Comparison of ENCODE assay signal across 15 mouse cellular contexts in genomic region chr12:104837957-104838401, GRCm38 (mm10). TPM values are rescaled to one million over a fixed set of nuclear protein-coding genes. Genes with fewer than 3 reads are reported as not detected.
DNase-seq lines count a peak whose midpoint lies in the region; ATAC-seq and TF ChIP-seq lines count a peak whose summit lies in the region.
"Had no signal": no experiment of that assay in that cellular context is flagged by ENCODE, and none has a peak within 500 bp of the region (broad histone marks: within the 10 kb centered on the region; RNA-seq: fewer than 3 reads in every experiment).

No protein-coding gene starts in this region.

- no peak for ATAC-seq in heart, embryonic 12.5 days (ENCODE audit: insufficient number of reproducible peaks, low FRiP score)
- 0 out of 2 replicates have a peak, but pooled peaks have one; percentile 29 for ATAC-seq in midbrain, embryonic 14.5 days (ENCODE audit: low FRiP score, low TSS enrichment)

- H3K79me2 ChIP-seq in liver, adult 2 months (ENCODE audit: control insufficient read depth, insufficient read depth, low read length) = peaks cover 64% of the 10 kb centered on the region; the same call in 1 of the 2 replicates

- 39% methylated on average over 13 of the region's 13 CpGs for WGBS in heart, embryonic 12.5 days
- 64% methylated on average over 13 of the region's 13 CpGs for whole genome bisulfite sequencing in liver, adult 2 months
- WGBS in midbrain, embryonic 14.5 days = 72% methylated on average over 13 of the region's 13 CpGs

- H3K36me3 ChIP-seq in heart, embryonic 12.5 days = no peaks in the 10 kb centered on the region
- H3K36me3 ChIP-seq in liver, adult 2 months (ENCODE audit: control insufficient read depth, insufficient read depth, low read length) = no peaks in the 10 kb centered on the region
- H3K36me3 ChIP-seq in midbrain, embryonic 14.5 days (ENCODE audit: control insufficient read depth, insufficient read depth, low read length) = no peaks in the 10 kb centered on the region
- H3K36me3 ChIP-seq: hindbrain, embryonic 15.5 days; stomach, embryonic 15.5 days had no signal

- no peak for TF ChIP-seq POLR2A in liver, adult 2 months (IDR thresholded peaks at IDR 0.05; ENCODE audit: extremely low read depth, insufficient read depth, low read length)

- no peak overlapping the region for H3K4me3 ChIP-seq in heart, embryonic 12.5 days
- no peak overlapping the region for H3K4me3 ChIP-seq in liver, adult 2 months (ENCODE audit: insufficient read depth, low read depth, low read length)
- H3K4me3 ChIP-seq in midbrain, embryonic 14.5 days (replicated peaks; ENCODE audit: low read depth, low read length) = no peak overlapping the region
- H3K4me3 ChIP-seq: hindbrain, embryonic 15.5 days; stomach, embryonic 15.5 days had no signal

- H3K9me3 ChIP-seq in heart, embryonic 12.5 days (replicated peaks) = no peaks in the 10 kb centered on the region
- no peaks in the 10 kb centered on the region for H3K9me3 ChIP-seq in midbrain, embryonic 14.5 days (ENCODE audit: control insufficient read depth, low read length)
- H3K9me3 ChIP-seq: hindbrain, embryonic 15.5 days; stomach, embryonic 15.5 days had no signal

- H3K4me1 ChIP-seq in heart, embryonic 12.5 days (replicated peaks) = peaks cover 10% of the 10 kb centered on the region
- H3K4me1 ChIP-seq in liver, adult 2 months (ENCODE audit: control insufficient read depth, insufficient read depth, low read length) = peaks cover 47% of the 10 kb centered on the region
- no peaks in the 10 kb centered on the region for H3K4me1 ChIP-seq in midbrain, embryonic 14.5 days (ENCODE audit: control insufficient read depth, insufficient read depth, low read length)

- H3K27me3 ChIP-seq in heart, embryonic 12.5 days (replicated peaks) = peaks cover 14% of the 10 kb centered on the region
- H3K27me3 ChIP-seq in liver, adult 2 months (ENCODE audit: control insufficient read depth, insufficient read depth, low read length) = no peaks in the 10 kb centered on the region
- H3K27me3 ChIP-seq in midbrain, embryonic 14.5 days (ENCODE audit: control insufficient read depth, insufficient read depth, low read length) = no peaks in the 10 kb centered on the region
- H3K27me3 ChIP-seq: hindbrain, embryonic 15.5 days; stomach, embryonic 15.5 days had no signal

- 0 out of 2 replicates have a peak overlapping the region, but pooled peaks have one; percentile 20 for H3K4me2 ChIP-seq in heart, embryonic 12.5 days
- H3K4me2 ChIP-seq in midbrain, embryonic 14.5 days (ENCODE audit: low read length) = no peak overlapping the region
- H3K4me2 ChIP-seq: hindbrain, embryonic 15.5 days; stomach, embryonic 15.5 days had no signal

- no peak for TF ChIP-seq CTCF in liver, adult 2 months (IDR thresholded peaks at IDR 0.05; ENCODE audit: low read depth, low read length)

- no peak for DNase-seq in heart, adult 8-10 months (ENCODE audit: low spot score)
- no peak for DNase-seq in liver, adult 2 months (ENCODE audit: extremely low read depth, low read depth, low spot score)
- no peak for DNase-seq in liver
- DNase-seq in layer of hippocampus, postnatal 36 days = peak; percentile 62 to 65
- DNase-seq in midbrain, embryonic 14.5 days = no peak
- no peak for DNase-seq in urinary bladder, postnatal 25 days (ENCODE audit: low spot score)
- DNase-seq in urinary bladder, postnatal 36 days (ENCODE audit: low spot score in 2 of 2) = no peak
- DNase-seq: adrenal gland, postnatal 25 days; cerebellum, adult 9-10 months; gastrocnemius, postnatal 14 days; kidney, postnatal 14 days; right cerebral cortex, postnatal 14 days had no signal

- H3K9ac ChIP-seq in heart, embryonic 12.5 days = no peak overlapping the region
- 0 out of 2 replicates have a peak overlapping the region, but pooled peaks have one; percentile 5 for H3K9ac ChIP-seq in liver, adult 2 months (ENCODE audit: low read depth, low read length)
- H3K9ac ChIP-seq in midbrain, embryonic 14.5 days (replicated peaks; ENCODE audit: low read length) = no peak overlapping the region
- H3K9ac ChIP-seq: hindbrain, embryonic 15.5 days; stomach, embryonic 15.5 days had no signal

- H3K27ac ChIP-seq in heart, embryonic 12.5 days (ENCODE audit: poor library complexity, severe bottlenecking) = no peak overlapping the region
- peak overlapping the region; percentile 13; the same call in 1 of the 2 replicates for H3K27ac ChIP-seq in liver, adult 2 months (replicated peaks; ENCODE audit: insufficient read depth, low read depth, low read length)
- H3K27ac ChIP-seq in midbrain, embryonic 14.5 days (replicated peaks; ENCODE audit: low read depth, low read length) = no peak overlapping the region
- H3K27ac ChIP-seq: hindbrain, embryonic 15.5 days; stomach, embryonic 15.5 days had no signal

RNA-seq across cellular contexts. Expression of gene Clmn, which starts 26.9 kb away (rescaled TPM):
- polyA plus RNA-seq in heart, embryonic 12.5 days (2016; fragmentation: Nextera tagmentation; extraction: Ambion mirVana) = 0.56 and 1.3 TPM in 2 replicates
- 1 to 10 TPM; 1.8 to 2.4 (median 2.1) TPM for total RNA-seq in heart, adult 8-10 months (2022)
- 20.4 and 22.4 TPM in 2 replicates for total RNA-seq in liver, adult 2 months (2014; rRNA removed)
- 12.1 and 13.7 TPM in 2 replicates for polyA plus RNA-seq in liver, adult 2 months (2012; rRNA removed)
- total RNA-seq in layer of hippocampus, postnatal 36 days (2021) = 100 to 1,000 TPM in 1 of 2 experiments, 10 to 100 TPM in 1; 91.9 to 104 TPM
- polyA plus RNA-seq in midbrain, embryonic 14.5 days (2014; fragmentation: Nextera tagmentation; extraction: Ambion mirVana) = 0.81 and 0.99 TPM in 2 replicates

Comparison
In these comparisons a context has a peak if more than half of its experiments do, and no peak if none do; other contexts are left out.
1. DNase-seq: peak in layer of hippocampus, postnatal 36 days (2 of 2); none in heart, adult 8-10 months (single experiment), liver, adult 2 months (single experiment), liver (single experiment), midbrain, embryonic 14.5 days (single experiment), urinary bladder, postnatal 25 days (single experiment) and urinary bladder, postnatal 36 days (0 of 2).